Mouse (Mus musculus) stomach, embryonic 14.5 days (tissue): Measurements from ENCODE around the gene Tmprss13. TPM values are rescaled to one million over a fixed set of nuclear protein-coding genes. Genes with fewer than 3 reads are reported as not detected.

ENCODE experiments used
- ATAC-seq: fragments of 200-750 bp; cut with Nextera tagmentation; 2 replicates; pipeline ENCODE4 v1.8.0; 2017; ENCODE audit warnings: low read depth, moderate TSS enrichment; ENCODE audit not compliant: insufficient number of reproducible peaks, insufficient read depth, low FRiP score
- H3K27ac ChIP-seq: fragments of 300-500 bp; sonication (generic); 2 replicates; pipeline ENCODE4 v1.5.1; 2014; ENCODE audit warnings: mild to moderate bottlenecking, low read length, moderate library complexity, mixed read lengths
- H3K27me3 ChIP-seq: fragments of 300-500 bp; sonication (generic); 2 replicates; pipeline ENCODE4 v1.6.1; 2014; ENCODE audit warnings: low read length, control low read depth, mixed read lengths; ENCODE audit not compliant: control insufficient read depth, insufficient read depth
- H3K36me3 ChIP-seq: fragments of 300-500 bp; sonication (generic); 2 replicates; pipeline ENCODE4 v1.6.1; 2014; ENCODE audit warnings: mild to moderate bottlenecking, control low read depth, low read length, moderate library complexity, mixed read lengths; ENCODE audit not compliant: control insufficient read depth, insufficient read depth
- H3K4me1 ChIP-seq: fragments of 300-500 bp; sonication (generic); 2 replicates; pipeline ENCODE4 v1.6.1; 2014; ENCODE audit warnings: low read length, control low read depth, mixed read lengths; ENCODE audit not compliant: control insufficient read depth, insufficient read depth
- H3K4me2 ChIP-seq: fragments of 300-500 bp; sonication (generic); replicated peaks from 2 replicates; pipeline ENCODE4 v1.6.1; 2014; ENCODE audit warnings: low read depth, low read length, control low read depth
- H3K4me3 ChIP-seq: fragments of 300-500 bp; sonication (generic); 2 replicates; pipeline ENCODE4 v1.5.1; 2014; ENCODE audit warnings: low read depth, low read length, control low read depth
- H3K9ac ChIP-seq: fragments of 300-500 bp; sonication (generic); replicated peaks from 2 replicates; pipeline ENCODE4 v1.6.1; 2014; ENCODE audit warnings: low read depth, mild to moderate bottlenecking, control low read depth, low read length, moderate library complexity, mixed read lengths
- H3K9me3 ChIP-seq: fragments of 300-500 bp; sonication (generic); 2 replicates; pipeline ENCODE4 v1.6.1; 2016; ENCODE audit warnings: low read depth, low read length, control low read depth; ENCODE audit not compliant: control insufficient read depth
- WGBS: fragments of 180-500 bp; shearing (Covaris S2); extraction: QIAGEN DNeasy Blood & Tissue Kit; methylation state at CpG from one replicate; pipeline ENCODE4 v1.1.7; 2014; 5-methylcytosine and 5-hydroxymethylcytosine counted together
- polyA plus RNA-seq: library from polyadenylated mRNA; unstranded; fragments of >200 nt; fragmentation: Nextera tagmentation; extraction: Ambion mirVana; gene quantifications from 2 replicates; pipeline ENCODE4 v1.2.1, GENCODE M21; 2014

The Tmprss13 gene
- polyA plus RNA-seq: 3.3 and 4.0 TPM in 2 replicates

- Histone ChIP-seq H3K27me3 (no peaks in the 10 kb centered on the region), H3K4me3 (no peak within 1 kb of the TSS), H3K4me1 (peaks cover 11% of the 10 kb centered on the region; the same call in 1 of the 2 replicates), H3K9me3 (no peaks in the 10 kb centered on the region), H3K36me3 (no peaks in the 10 kb centered on the region), H3K27ac (no peak within 1 kb of the TSS), H3K4me2 (no peak within 1 kb of the TSS; the same call in 1 of the 2 replicates), H3K9ac (no peak within 1 kb of the TSS)
- 18% methylated on average over 14 of the region's 14 CpGs for WGBS
- ATAC-seq: no peak; the same call in 1 of the 2 replicates
Observed at GRCm38 (mm10) chr9:45318855-45319254, at the start of gene Tmprss13. Gene Tmprss13, plus strand, starts transcription at chr9:45319100.

GRCm38 (mm10) chr9:45272213-45272612 is 46.7 kb upstream of the Tmprss13 start:
- ATAC-seq: no peak
- H3K9me3 ChIP-seq: no peaks in the 10 kb centered on the region
- 41% methylated on average over 5 of the region's 5 CpGs for WGBS

DNA sequence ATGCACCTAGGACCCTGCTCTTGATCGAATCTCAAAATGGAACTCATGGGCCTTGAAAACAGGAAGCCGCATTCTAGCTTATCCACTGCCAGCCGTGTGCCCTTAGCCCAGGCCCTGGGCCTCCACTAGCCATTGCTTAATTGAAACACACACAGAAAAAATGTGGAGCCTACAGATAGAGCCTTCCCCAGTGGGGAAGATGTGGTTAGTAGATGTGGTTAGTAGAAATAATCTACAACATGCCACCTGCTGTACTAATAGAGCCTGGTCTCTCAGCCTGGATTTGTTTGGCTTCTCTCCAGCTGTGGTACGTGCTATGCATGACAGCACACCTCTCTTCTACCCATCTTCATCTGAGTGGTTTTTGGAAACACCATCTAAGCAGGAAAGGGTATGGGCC is 44.7 kb upstream of the Tmprss13 start:
- 85% methylated on average over 4 of the region's 4 CpGs for WGBS
- H3K27me3 ChIP-seq: no peaks in the 10 kb centered on the region
- H3K27ac ChIP-seq: no peak overlapping the region
- no peak for ATAC-seq
- no peaks in the 10 kb centered on the region for H3K4me1 ChIP-seq
- H3K36me3 ChIP-seq: no peaks in the 10 kb centered on the region
- H3K4me3 ChIP-seq: no peak overlapping the region
- no peak overlapping the region for H3K9ac ChIP-seq
- H3K4me2 ChIP-seq: no peak overlapping the region
- H3K9me3 ChIP-seq: no peaks in the 10 kb centered on the region

More at GRCm38 (mm10) chr9:45272213-45272612, 46.7 kb upstream of the Tmprss13 start:
- Histone ChIP-seq H3K27me3 (peaks cover 8% of the 10 kb centered on the region), H3K4me2 (no peak overlapping the region), H3K4me1 (no peaks in the 10 kb centered on the region), H3K9ac (no peak overlapping the region), H3K27ac (no peak overlapping the region), H3K36me3 (no peaks in the 10 kb centered on the region), H3K4me3 (no peak overlapping the region)

GRCm38 (mm10) chr9:45274635-45275034 is 44.3 kb upstream of the Tmprss13 start:
- no peak overlapping the region for H3K4me3 ChIP-seq
- no peaks in the 10 kb centered on the region for H3K4me1 ChIP-seq
- H3K9ac ChIP-seq: no peak overlapping the region
- WGBS: 90% methylated on average over 2 of the region's 2 CpGs
- ATAC-seq: no peak
- H3K9me3 ChIP-seq: no peaks in the 10 kb centered on the region
- no peak overlapping the region for H3K27ac ChIP-seq
- no peak overlapping the region for H3K4me2 ChIP-seq
- H3K27me3 ChIP-seq: no peaks in the 10 kb centered on the region
- no peaks in the 10 kb centered on the region for H3K36me3 ChIP-seq

DNA sequence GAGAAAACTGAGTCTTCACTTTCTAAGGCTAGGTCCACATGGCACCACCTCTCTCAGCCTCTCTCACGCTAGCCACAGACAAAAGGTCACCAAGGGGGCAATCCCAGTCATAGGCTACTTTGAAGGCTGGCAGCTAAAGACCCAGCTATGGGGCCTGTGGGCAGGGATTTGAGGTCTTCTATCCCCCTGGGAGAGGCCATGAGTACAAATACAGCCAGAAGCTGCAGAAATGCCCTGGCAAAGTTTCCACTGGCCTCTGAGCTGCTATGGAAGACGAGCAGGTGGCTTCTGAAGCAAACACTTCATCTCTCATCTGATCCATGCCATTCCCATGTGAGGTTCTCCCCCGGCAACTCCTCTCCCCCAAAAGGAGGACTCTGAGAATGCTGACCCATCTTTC is 38.8 kb upstream of the Tmprss13 start:
- 62% methylated on average over 3 of the region's 3 CpGs for WGBS
- ATAC-seq: no peak
- H3K27me3 ChIP-seq: no peaks in the 10 kb centered on the region
- H3K27ac ChIP-seq: no peak overlapping the region
- H3K36me3 ChIP-seq: no peaks in the 10 kb centered on the region
- H3K4me2 ChIP-seq: no peak overlapping the region
- H3K9me3 ChIP-seq: no peaks in the 10 kb centered on the region
- no peak overlapping the region for H3K4me3 ChIP-seq
- H3K9ac ChIP-seq: no peak overlapping the region
- H3K4me1 ChIP-seq: no peaks in the 10 kb centered on the region

- no peak overlapping the region for H3K4me3 ChIP-seq
- no peak overlapping the region for H3K9ac ChIP-seq
- no peaks in the 10 kb centered on the region for H3K27me3 ChIP-seq
- H3K36me3 ChIP-seq: no peaks in the 10 kb centered on the region
- H3K27ac ChIP-seq: no peak overlapping the region
- no peak for ATAC-seq
- no peak overlapping the region for H3K4me2 ChIP-seq
- WGBS: 75% methylated on average over 3 of the region's 3 CpGs
- H3K4me1 ChIP-seq: no peaks in the 10 kb centered on the region
- no peaks in the 10 kb centered on the region for H3K9me3 ChIP-seq
Observed at GRCm38 (mm10) chr9:45280891-45281290, 38.0 kb upstream of the Tmprss13 start.

- H3K4me3 ChIP-seq: no peak overlapping the region
- no peaks in the 10 kb centered on the region for H3K27me3 ChIP-seq
- ATAC-seq: no peak
- no peak overlapping the region for H3K27ac ChIP-seq
- no peaks in the 10 kb centered on the region for H3K9me3 ChIP-seq
- 77% methylated on average over 5 of the region's 5 CpGs for WGBS
- H3K4me2 ChIP-seq: no peak overlapping the region
- H3K9ac ChIP-seq: no peak overlapping the region
- no peaks in the 10 kb centered on the region for H3K36me3 ChIP-seq
- no peaks in the 10 kb centered on the region for H3K4me1 ChIP-seq
Observed at GRCm38 (mm10) chr9:45282466-45282865, 36.4 kb upstream of the Tmprss13 start.

DNA sequence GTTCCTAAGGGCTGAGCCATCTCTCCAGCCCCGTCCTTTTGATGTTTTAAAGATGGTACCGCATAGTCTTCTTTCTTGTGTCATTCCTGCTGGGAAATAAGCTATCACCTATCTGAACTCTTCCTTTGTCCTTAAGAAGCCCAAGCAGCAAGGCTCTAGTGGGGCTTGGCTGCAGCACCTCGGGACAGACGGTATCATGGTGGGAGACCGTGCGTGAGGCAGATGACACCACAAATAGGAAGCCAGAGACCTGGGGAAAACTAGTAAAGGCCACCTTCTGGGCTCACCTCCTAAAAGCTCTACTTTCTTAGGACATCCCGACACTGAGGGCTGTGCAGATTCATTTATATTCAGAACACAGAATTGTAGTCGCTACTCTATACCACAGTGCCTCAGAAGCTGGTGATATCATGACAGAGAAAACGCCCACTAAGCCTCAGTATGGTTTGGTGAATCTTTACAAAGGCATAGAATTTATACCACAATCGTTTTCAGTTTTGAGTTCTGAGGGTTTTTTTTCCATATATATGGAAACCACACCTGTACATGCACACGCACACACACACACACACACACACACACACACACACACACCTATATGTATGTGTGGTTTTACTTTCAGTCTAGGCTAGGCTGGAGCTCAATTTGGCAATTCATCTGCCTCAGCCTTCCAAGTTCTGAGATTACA is 27.3 kb upstream of the Tmprss13 start:
- no peak for ATAC-seq
- H3K27me3 ChIP-seq: no peaks in the 10 kb centered on the region
- no peaks in the 10 kb centered on the region for H3K4me1 ChIP-seq
- H3K9ac ChIP-seq: no peak overlapping the region
- H3K4me3 ChIP-seq: no peak overlapping the region
- 85% methylated on average over 11 of the region's 11 CpGs for WGBS
- no peaks in the 10 kb centered on the region for H3K36me3 ChIP-seq
- no peak overlapping the region for H3K4me2 ChIP-seq
- H3K9me3 ChIP-seq: no peaks in the 10 kb centered on the region
- no peak overlapping the region for H3K27ac ChIP-seq
